Mouse (Mus musculus) left cerebral cortex, adult 2 months (tissue): Measurements from ENCODE around the gene Exosc5. TPM values are rescaled to one million over a fixed set of nuclear protein-coding genes. Genes with fewer than 3 reads are reported as not detected.

ENCODE experiments used
- DNase-seq, 2 experiments: peaks; one replicate each; pipeline ENCODE4 v3.0.0; 2021 to 2022; ENCODE audit warnings: low spot score in 2 of 2, mixed read lengths in 1 of 2; ENCODE audit errors: extremely low spot score in 1 of 2
- H3K27ac ChIP-seq: fragments of 200-600 bp; 2 replicates; pipeline ENCODE4 v1.8.1; 2022
- H3K4me3 ChIP-seq: fragments of 200-600 bp; 2 replicates; pipeline ENCODE4 v1.8.1; 2022
- CTCF ChIP-seq: fragments of 200-600 bp; IDR thresholded peaks from 2 replicates; pipeline ENCODE4 v1.8.1; 2022; ENCODE audit warnings: antibody characterized with exemption, mild to moderate bottlenecking, moderate library complexity
- intact Hi-C: fragments of 180-260 bp; cut with DNase I; formaldehyde crosslinking; loops from one replicate; pipeline ENCODE4 v1.15.1; 2025
- total RNA-seq, 2 experiments: library from RNA; stranded (reverse); gene quantifications; 2 replicates each; pipeline ENCODE4 v1.2.3; 2021

The Exosc5 gene
- total RNA-seq, 2 experiments from 2014 or later, result 23.3 to 24.0 TPM

- intact Hi-C loops, result no loop called here
- TF ChIP-seq CTCF, result no peak
- no peak for DNase-seq
- H3K4me3 ChIP-seq, result no peak overlapping the region
- H3K27ac ChIP-seq, result no peak overlapping the region
Observed at GRCm38 (mm10) chr7:25684659-25685058, 25.7 kb downstream of the Exosc5 start.

GRCm38 (mm10) chr7:25685926-25686470 is 27.0 kb downstream of the Exosc5 start:
- no peak overlapping the region for H3K27ac ChIP-seq
- intact Hi-C loops, result no loop called here
- no peak for DNase-seq
- no peak overlapping the region for H3K4me3 ChIP-seq
- no peak for TF ChIP-seq CTCF

GRCm38 (mm10) chr7:25686680-25687531 is 27.9 kb downstream of the Exosc5 start, which contains the start of gene Tgfb1:
Gene Tgfb1, plus strand, starts transcription at chr7:25687002.
- DNase-seq, result peak in 1 of 2 experiments; percentile 53
- TF ChIP-seq CTCF, result peak; percentile 69
- intact Hi-C loops, result loop anchor here (1.0 kb wide), 1 partner anchor 32 kb away; the partner anchor contains the start of gene Ccdc97
- Histone ChIP-seq H3K4me3 (peak within 1 kb of the TSS; percentile 49), H3K27ac (peak within 1 kb of the TSS; percentile 70)

DNA sequence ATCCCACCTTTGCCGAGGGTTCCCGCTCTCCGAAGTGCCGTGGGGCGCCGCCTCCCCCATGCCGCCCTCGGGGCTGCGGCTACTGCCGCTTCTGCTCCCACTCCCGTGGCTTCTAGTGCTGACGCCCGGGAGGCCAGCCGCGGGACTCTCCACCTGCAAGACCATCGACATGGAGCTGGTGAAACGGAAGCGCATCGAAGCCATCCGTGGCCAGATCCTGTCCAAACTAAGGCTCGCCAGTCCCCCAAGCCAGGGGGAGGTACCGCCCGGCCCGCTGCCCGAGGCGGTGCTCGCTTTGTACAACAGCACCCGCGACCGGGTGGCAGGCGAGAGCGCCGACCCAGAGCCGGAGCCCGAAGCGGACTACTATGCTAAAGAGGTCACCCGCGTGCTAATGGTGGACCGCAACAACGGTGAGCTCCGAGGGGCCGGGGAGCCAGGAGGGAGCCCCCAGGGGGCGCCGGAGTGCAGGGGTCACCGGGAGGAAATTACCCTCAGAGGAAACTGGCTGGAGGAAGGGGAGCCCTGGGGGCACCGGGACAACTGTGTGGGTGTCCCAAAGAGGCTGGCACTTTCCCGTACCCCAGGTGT is 28.9 kb downstream of the Exosc5 start:
- peak; percentile 26 for TF ChIP-seq CTCF
- peak overlapping the region; percentile 49 for H3K4me3 ChIP-seq
- intact Hi-C loops, result loop anchor here (1.0 kb wide), 1 partner anchor 31 kb away; the partner anchor contains the start of gene Ccdc97
- no peak for DNase-seq
- no peak overlapping the region for H3K27ac ChIP-seq

DNA sequence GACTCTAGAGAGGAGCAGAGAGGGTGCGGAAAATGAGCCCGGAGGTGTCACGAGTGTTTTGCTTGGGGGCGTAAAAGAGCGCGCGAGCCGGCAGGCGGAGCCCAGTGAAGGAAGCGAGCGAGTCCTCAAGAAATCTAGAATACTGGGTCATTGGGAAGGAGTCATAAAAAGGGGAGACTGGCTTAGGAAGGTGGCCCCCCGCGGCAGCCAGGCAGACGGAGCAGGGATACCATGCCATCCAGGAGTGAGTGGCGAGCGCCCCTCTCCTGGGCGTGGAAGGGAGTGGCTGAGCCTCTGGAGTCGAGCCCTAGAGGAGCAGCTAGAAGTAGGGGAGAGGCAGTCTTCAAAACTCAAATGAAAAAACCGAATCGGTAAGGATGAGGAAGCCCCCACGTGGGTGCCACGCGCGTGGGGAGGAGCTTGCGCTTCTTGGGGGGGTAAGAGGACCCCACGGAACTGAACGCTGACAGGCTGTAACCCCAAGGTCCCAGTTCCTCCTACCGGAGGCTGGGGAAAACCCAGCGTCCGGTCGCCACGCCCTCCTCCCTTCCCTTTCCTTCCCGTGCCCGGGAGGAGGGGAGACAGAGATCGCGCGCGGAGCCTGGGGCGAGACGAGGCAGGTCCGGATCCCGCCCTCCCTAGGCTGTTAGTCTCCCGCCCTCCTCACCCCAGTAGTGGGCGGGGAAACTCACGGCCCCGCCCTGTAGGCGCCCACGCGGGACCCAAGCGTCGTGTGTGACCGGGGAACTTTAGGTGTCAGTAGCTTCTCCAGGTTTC is 30.0 kb downstream of the Exosc5 start:
- peak in 1 of 2 experiments; percentile 32 for DNase-seq
- intact Hi-C loops, result no loop called here
- no peak for TF ChIP-seq CTCF
- peak overlapping the region; percentile 49 for H3K4me3 ChIP-seq
- H3K27ac ChIP-seq, result peak overlapping the region; percentile 29

DNA sequence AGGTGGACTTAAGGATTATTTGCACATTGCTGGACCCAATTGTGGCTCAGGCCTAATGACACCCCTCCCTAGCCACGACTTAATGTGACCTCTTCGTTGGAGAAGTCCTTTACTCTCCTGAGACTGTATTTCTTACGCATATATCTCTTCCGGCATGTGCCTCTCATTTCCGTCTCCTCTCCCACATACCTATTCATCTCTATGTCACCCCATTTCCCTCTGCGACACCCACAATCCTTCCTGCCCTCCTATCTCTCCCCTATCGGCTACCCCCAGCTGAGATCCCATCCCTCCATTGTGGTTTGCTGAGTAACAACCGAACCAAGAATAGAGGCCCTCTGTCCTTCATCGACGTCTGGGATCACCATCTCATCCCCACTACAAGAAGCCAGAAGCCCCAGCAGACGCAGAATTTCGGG is 30.6 kb downstream of the Exosc5 start:
- H3K4me3 ChIP-seq, result peak overlapping the region; percentile 49
- intact Hi-C loops, result no loop called here
- no peak for TF ChIP-seq CTCF
- DNase-seq, result no peak
- H3K27ac ChIP-seq, result no peak overlapping the region

DNA sequence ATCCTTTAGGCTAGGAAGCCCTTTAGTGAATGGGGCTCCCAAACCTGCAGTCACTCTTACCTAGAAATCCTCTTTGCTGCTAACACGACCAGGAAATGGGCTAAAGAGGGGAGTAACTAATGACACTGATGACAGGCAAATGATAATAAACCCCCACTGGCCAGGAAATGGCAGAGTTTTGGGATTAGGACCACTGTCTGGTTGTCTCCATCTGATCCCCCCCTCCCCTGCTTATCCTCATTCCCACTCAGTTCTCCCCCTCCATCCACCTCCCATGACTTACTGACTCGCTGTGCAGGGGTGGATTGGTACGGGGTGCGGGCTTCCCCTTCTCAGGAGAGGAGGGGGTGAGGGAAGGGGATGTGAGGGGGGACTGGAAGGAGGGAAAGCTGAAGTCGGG is 31.1 kb downstream of the Exosc5 start:
- intact Hi-C loops, result no loop called here
- H3K4me3 ChIP-seq, result no peak overlapping the region
- no peak for TF ChIP-seq CTCF
- no peak overlapping the region for H3K27ac ChIP-seq
- no peak for DNase-seq

GRCm38 (mm10) chr7:25694104-25694503 is 35.1 kb downstream of the Exosc5 start:
- DNase-seq, result no peak
- Histone ChIP-seq H3K4me3 (no peak overlapping the region), H3K27ac (no peak overlapping the region)
- intact Hi-C loops, result no loop called here
- no peak for TF ChIP-seq CTCF

GRCm38 (mm10) chr7:25699851-25700250 is 40.9 kb downstream of the Exosc5 start:
- no peak overlapping the region for H3K27ac ChIP-seq
- intact Hi-C loops, result no loop called here
- DNase-seq, result no peak
- no peak for TF ChIP-seq CTCF
- no peak overlapping the region for H3K4me3 ChIP-seq

GRCm38 (mm10) chr7:25700732-25701131 is 41.8 kb downstream of the Exosc5 start:
- H3K4me3 ChIP-seq, result no peak overlapping the region
- DNase-seq, result no peak
- intact Hi-C loops, result no loop called here
- TF ChIP-seq CTCF, result peak; percentile 14
- H3K27ac ChIP-seq, result no peak overlapping the region

DNA sequence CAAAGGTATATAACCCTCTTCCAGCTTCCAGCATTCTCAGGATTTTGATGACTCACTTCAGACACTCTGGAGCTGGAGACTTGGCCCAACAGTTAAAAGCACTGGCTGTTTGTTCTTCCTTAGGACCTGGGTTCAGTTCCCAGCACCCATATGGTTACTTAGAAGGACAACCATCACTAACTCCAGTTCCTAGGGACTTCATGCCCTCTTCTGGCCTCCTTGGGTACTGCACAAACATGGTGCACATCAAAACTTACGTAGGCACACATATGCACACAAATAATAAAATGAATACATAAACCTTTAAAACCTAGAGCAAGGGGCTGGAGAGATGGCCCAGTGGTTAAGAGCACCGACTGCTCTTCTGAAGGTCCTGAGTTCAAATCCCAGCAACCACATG is 43.4 kb downstream of the Exosc5 start:
- peak; percentile 11 for TF ChIP-seq CTCF
- no peak overlapping the region for H3K27ac ChIP-seq
- H3K4me3 ChIP-seq, result no peak overlapping the region
- DNase-seq, result no peak
- intact Hi-C loops, result no loop called here
